ENCODE assay signal across 12 mouse cellular contexts in the genomic region with DNA sequence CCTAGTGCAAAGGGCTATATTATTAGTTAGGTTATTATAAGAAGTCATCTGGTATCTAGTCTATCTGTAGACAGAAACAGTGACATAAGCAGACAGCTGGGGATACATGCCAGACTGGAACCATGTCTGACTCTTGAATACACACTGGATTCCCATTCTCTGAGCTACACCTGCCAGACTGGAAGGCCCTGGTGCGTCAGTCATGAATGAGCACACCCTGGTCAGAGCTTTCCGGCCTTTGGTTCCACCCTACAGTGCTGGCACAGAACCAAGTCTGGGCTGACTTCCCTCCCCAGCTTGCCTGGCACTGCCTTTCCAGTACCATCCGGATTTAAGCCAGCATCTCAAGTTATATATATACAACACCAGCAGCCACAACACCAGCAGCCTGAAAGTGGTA. TPM values are rescaled to one million over a fixed set of nuclear protein-coding genes. Genes with fewer than 3 reads are reported as not detected.
A peak's percentile ranks its signal among the peaks of the same experiment; 100 is the strongest.
DNase-seq lines count a peak whose midpoint lies in the region; ATAC-seq lines count a peak whose summit lies in the region.
"Had no signal": no experiment of that assay in that cellular context is flagged by ENCODE, and none has a peak within 500 bp of the region (broad histone marks: within the 10 kb centered on the region; RNA-seq: fewer than 3 reads in every experiment).

No protein-coding gene starts in this region.

- 79% methylated on average over 3 of the region's 3 CpGs for WGBS in heart, embryonic 11.5 days (ENCODE audit: insufficient replicate concordance)
- 77% methylated on average over 3 of the region's 3 CpGs for whole genome bisulfite sequencing in liver, embryonic 11.5 days

- DNase-seq in heart, adult 18-20 months, result peak; percentile 44 to 50
- peak; percentile 63 for DNase-seq in brain, adult 2 months (ENCODE audit: low read depth, low spot score)
- peak; percentile 22 to 35 for DNase-seq in gastrocnemius, postnatal 36 days
- peak; percentile 57 for DNase-seq in lung, postnatal 25 days (ENCODE audit: low spot score)
- DNase-seq in liver, embryonic 11.5 days (ENCODE audit: low spot score), result no peak
- DNase-seq in frontal cortex, postnatal 25 days (ENCODE audit: low spot score in 2 of 2), result no peak

- no peak overlapping the region for H3K4me2 ChIP-seq in heart, embryonic 11.5 days
- H3K4me2 ChIP-seq in liver, embryonic 11.5 days, result no peak overlapping the region
- H3K4me2 ChIP-seq: liver, embryonic 15.5 days had no signal

- no peaks in the 10 kb centered on the region for H3K27me3 ChIP-seq in heart, embryonic 11.5 days (ENCODE audit: control insufficient read depth, insufficient read depth, low read length)
- no peaks in the 10 kb centered on the region for H3K27me3 ChIP-seq in liver, embryonic 11.5 days (replicated peaks; ENCODE audit: control insufficient read depth, insufficient read depth, low read length)
- H3K27me3 ChIP-seq: liver, embryonic 15.5 days had no signal

- intact Hi-C loops in gastrocnemius, postnatal 36 days (cut with DNase I), result no loop called here

- H3K27ac ChIP-seq in heart, embryonic 11.5 days (ENCODE audit: low read depth, low read length), result no peak overlapping the region
- H3K27ac ChIP-seq in liver, embryonic 11.5 days (ENCODE audit: low read depth, low read length), result no peak overlapping the region
- H3K27ac ChIP-seq: liver, embryonic 15.5 days had no signal

- peaks cover 3% of the 10 kb centered on the region for H3K4me1 ChIP-seq in heart, embryonic 11.5 days (ENCODE audit: control insufficient read depth, insufficient read depth, low read length)
- no peaks in the 10 kb centered on the region; the same call in 1 of the 2 replicates for H3K4me1 ChIP-seq in liver, embryonic 11.5 days (replicated peaks; ENCODE audit: control insufficient read depth, insufficient read depth, low read length)

- no peak overlapping the region for H3K9ac ChIP-seq in heart, embryonic 11.5 days (ENCODE audit: low read depth, low read length)
- H3K9ac ChIP-seq in liver, embryonic 11.5 days (ENCODE audit: low read depth, low read length), result no peak overlapping the region
- H3K9ac ChIP-seq: liver, embryonic 15.5 days had no signal

- ATAC-seq in heart, embryonic 11.5 days (replicated peaks; ENCODE audit: insufficient number of reproducible peaks, low FRiP score, low TSS enrichment), result no peak
- no peak for ATAC-seq in liver, embryonic 11.5 days (replicated peaks; ENCODE audit: low FRiP score)
- ATAC-seq in CD4-positive, CD25-positive, alpha-beta regulatory T cell, adult 4 months, result no peak

- H3K9me3 ChIP-seq in heart, embryonic 11.5 days (replicated peaks; ENCODE audit: control insufficient read depth, low read length), result no peaks in the 10 kb centered on the region
- no peaks in the 10 kb centered on the region for H3K9me3 ChIP-seq in liver, embryonic 11.5 days (ENCODE audit: control insufficient read depth, low read length)
- H3K9me3 ChIP-seq: liver, embryonic 15.5 days had no signal

- H3K4me3 ChIP-seq in heart, embryonic 11.5 days (ENCODE audit: low read depth, low read length), result no peak overlapping the region
- no peak overlapping the region for H3K4me3 ChIP-seq in liver, embryonic 11.5 days (ENCODE audit: low read depth, low read length)
- H3K4me3 ChIP-seq: erythroblast, embryonic 14.5 days; liver, embryonic 15.5 days had no signal

- no peaks in the 10 kb centered on the region for H3K36me3 ChIP-seq in heart, embryonic 11.5 days (ENCODE audit: control insufficient read depth, insufficient read depth, low read length)
- H3K36me3 ChIP-seq in liver, embryonic 11.5 days (ENCODE audit: control insufficient read depth, insufficient read depth, low read length), result no peaks in the 10 kb centered on the region
- H3K36me3 ChIP-seq: liver, embryonic 15.5 days had no signal

RNA-seq across cellular contexts. Expression of a gene that starts 3.8 kb away (rescaled TPM):
- total RNA-seq in heart, adult 18-20 months (2021), result 10 to 100 TPM; 36.6 to 37.3 TPM
- 33.3 and 41.2 TPM in 2 replicates for polyA plus RNA-seq in heart, embryonic 11.5 days (2014; fragmentation: Nextera tagmentation; extraction: Ambion mirVana)
- total RNA-seq in gastrocnemius, postnatal 36 days (2021), result 10 to 100 TPM; 17.4 to 21.0 TPM
- 43.0 and 43.7 TPM in 2 replicates for polyA plus RNA-seq in liver, embryonic 11.5 days (2014; fragmentation: Nextera tagmentation; extraction: Ambion mirVana)
- 10 to 100 TPM; 57.4 to 59.2 TPM for polyA plus RNA-seq in CD4-positive, CD25-positive, alpha-beta regulatory T cell, adult 4 months (2017; shearing (Covaris generic))

RNA-seq across cellular contexts. Expression of a gene that starts 4.1 kb away (rescaled TPM):
- total RNA-seq in heart, adult 18-20 months (2021), result not detected
- polyA plus RNA-seq in heart, embryonic 11.5 days (2014; fragmentation: Nextera tagmentation; extraction: Ambion mirVana), result not detected in 2 replicates
- total RNA-seq in gastrocnemius, postnatal 36 days (2021), result not detected
- polyA plus RNA-seq in liver, embryonic 11.5 days (2014; fragmentation: Nextera tagmentation; extraction: Ambion mirVana), result not detected in 2 replicates
- not detected for polyA plus RNA-seq in CD4-positive, CD25-positive, alpha-beta regulatory T cell, adult 4 months (2017; shearing (Covaris generic))
- total RNA-seq: ES-E14 had no signal
- polyA plus RNA-seq: erythroblast, embryonic 14.5 days; liver, embryonic 15.5 days; stomach, embryonic 14.5 days had no signal

Comparison
In these comparisons a context has a peak if more than half of its experiments do, and no peak if none do; other contexts are left out.
1. DNase-seq: peak in heart, adult 18-20 months (2 of 2), brain, adult 2 months (single experiment), gastrocnemius, postnatal 36 days (2 of 2) and lung, postnatal 25 days (single experiment); none in liver, embryonic 11.5 days (single experiment) and frontal cortex, postnatal 25 days (0 of 2).